Mouse (Mus musculus): ENCODE measurements around the gene Tubg2.

The Tubg2 gene

GRCm38 (mm10) chr11:101162301-101162700, 6.6 kb downstream of the Tubg2 start:
- in situ Hi-C loops (cut with MboI; ENCODE audit: low pct_unique_long_range_greater_than_20kb in 1 of 2, low sequenced_read_pairs in 2 of 2, unreplicated experiment in 1 of 2) = no loop called here

GRCm38 (mm10) chr11:101162772-101163171, 7.1 kb downstream of the Tubg2 start:
- in situ Hi-C loops (cut with MboI; ENCODE audit: low pct_unique_long_range_greater_than_20kb in 1 of 2, low sequenced_read_pairs in 2 of 2, unreplicated experiment in 1 of 2) = no loop called here

- in situ Hi-C loops (cut with MboI; ENCODE audit: low pct_unique_long_range_greater_than_20kb in 1 of 2, low sequenced_read_pairs in 2 of 2, unreplicated experiment in 1 of 2) = no loop called here
Observed at GRCm38 (mm10) chr11:101163476-101164350, 8.0 kb downstream of the Tubg2 start.

GRCm38 (mm10) chr11:101164351-101164665, 8.6 kb downstream of the Tubg2 start:
- in situ Hi-C loops (cut with MboI; ENCODE audit: low pct_unique_long_range_greater_than_20kb in 1 of 2, low sequenced_read_pairs in 2 of 2, unreplicated experiment in 1 of 2) = no loop called here

- in situ Hi-C loops (cut with MboI; ENCODE audit: low pct_unique_long_range_greater_than_20kb in 1 of 2, low sequenced_read_pairs in 2 of 2, unreplicated experiment in 1 of 2) = no loop called here
Observed at GRCm38 (mm10) chr11:101164677-101165580, 9.2 kb downstream of the Tubg2 start.

GRCm38 (mm10) chr11:101166357-101166756, 10.7 kb downstream of the Tubg2 start:
- in situ Hi-C loops (cut with MboI; ENCODE audit: low pct_unique_long_range_greater_than_20kb in 1 of 2, low sequenced_read_pairs in 2 of 2, unreplicated experiment in 1 of 2) = no loop called here

GRCm38 (mm10) chr11:101167211-101167962, 11.7 kb downstream of the Tubg2 start:
- in situ Hi-C loops (cut with MboI; ENCODE audit: low pct_unique_long_range_greater_than_20kb in 1 of 2, low sequenced_read_pairs in 2 of 2, unreplicated experiment in 1 of 2) = no loop called here

GRCm38 (mm10) chr11:101167963-101168300, 12.2 kb downstream of the Tubg2 start:
- in situ Hi-C loops (cut with MboI; ENCODE audit: low pct_unique_long_range_greater_than_20kb in 1 of 2, low sequenced_read_pairs in 2 of 2, unreplicated experiment in 1 of 2) = no loop called here

GRCm38 (mm10) chr11:101168301-101168980, 12.7 kb downstream of the Tubg2 start:
- in situ Hi-C loops (cut with MboI; ENCODE audit: low pct_unique_long_range_greater_than_20kb in 1 of 2, low sequenced_read_pairs in 2 of 2, unreplicated experiment in 1 of 2) = no loop called here

GRCm38 (mm10) chr11:101169301-101170107, 13.8 kb downstream of the Tubg2 start:
- in situ Hi-C loops (cut with MboI; ENCODE audit: low pct_unique_long_range_greater_than_20kb in 1 of 2, low sequenced_read_pairs in 2 of 2, unreplicated experiment in 1 of 2) = no loop called here

GRCm38 (mm10) chr11:101170354-101170810, 14.7 kb downstream of the Tubg2 start, which contains the start of gene Cntnap1:
TSS of gene Cntnap1 (plus strand) at chr11:101170523.
- in situ Hi-C loops (cut with MboI; ENCODE audit: low pct_unique_long_range_greater_than_20kb in 1 of 2, low sequenced_read_pairs in 2 of 2, unreplicated experiment in 1 of 2) = no loop called here

GRCm38 (mm10) chr11:101170811-101171610, 15.3 kb downstream of the Tubg2 start, which contains the start of gene Plekhh3:
TSS of gene Plekhh3 (minus strand) at chr11:101171351.
- in situ Hi-C loops (cut with MboI; ENCODE audit: low pct_unique_long_range_greater_than_20kb in 1 of 2, low sequenced_read_pairs in 2 of 2, unreplicated experiment in 1 of 2) = no loop called here

- in situ Hi-C loops (cut with MboI; ENCODE audit: low pct_unique_long_range_greater_than_20kb in 1 of 2, low sequenced_read_pairs in 2 of 2, unreplicated experiment in 1 of 2) = no loop called here
Observed at GRCm38 (mm10) chr11:101171721-101172433, 16.2 kb downstream of the Tubg2 start.

GRCm38 (mm10) chr11:101172434-101172815, 16.7 kb downstream of the Tubg2 start:
- in situ Hi-C loops (cut with MboI; ENCODE audit: low pct_unique_long_range_greater_than_20kb in 1 of 2, low sequenced_read_pairs in 2 of 2, unreplicated experiment in 1 of 2) = no loop called here

GRCm38 (mm10) chr11:101173112-101173511, 17.4 kb downstream of the Tubg2 start:
- in situ Hi-C loops (cut with MboI; ENCODE audit: low pct_unique_long_range_greater_than_20kb in 1 of 2, low sequenced_read_pairs in 2 of 2, unreplicated experiment in 1 of 2) = no loop called here

Measured in mouse embryonic stem cell (cell line).